Mouse (Mus musculus) midbrain, embryonic 16.5 days (tissue): ENCODE data around the gene Chic2. TPM values are rescaled to one million over a fixed set of nuclear protein-coding genes. Genes with fewer than 3 reads are reported as not detected.

ENCODE experiments used
- ATAC-seq: fragments of 200-750 bp; cut with Nextera tagmentation; 2 replicates; pipeline ENCODE4 v1.8.0; 2017; ENCODE audit warnings: moderate TSS enrichment
- H3K27ac ChIP-seq: fragments of 300-500 bp; sonication (generic); 2 replicates; pipeline ENCODE4 v1.5.1; 2014; ENCODE audit warnings: mild to moderate bottlenecking, low read length, mixed read lengths
- H3K27me3 ChIP-seq: fragments of 300-500 bp; sonication (generic); 2 replicates; pipeline ENCODE4 v1.6.1; 2014; ENCODE audit warnings: low read depth, low read length, mixed read lengths; ENCODE audit not compliant: control insufficient read depth, insufficient read depth
- H3K36me3 ChIP-seq: fragments of 300-500 bp; sonication (generic); 2 replicates; pipeline ENCODE4 v1.6.1; 2014; ENCODE audit warnings: mild to moderate bottlenecking, low read length, moderate library complexity, mixed read lengths; ENCODE audit not compliant: control insufficient read depth, insufficient read depth
- H3K4me1 ChIP-seq: fragments of 300-500 bp; sonication (generic); 2 replicates; pipeline ENCODE4 v1.6.1; 2014; ENCODE audit warnings: mild to moderate bottlenecking, low read length, mixed read lengths; ENCODE audit not compliant: control insufficient read depth, insufficient read depth
- H3K4me2 ChIP-seq: fragments of 300-500 bp; sonication (generic); 2 replicates; pipeline ENCODE4 v1.6.1; 2014; ENCODE audit warnings: mild to moderate bottlenecking, low read length, mixed read lengths
- H3K4me3 ChIP-seq: fragments of 300-500 bp; sonication (generic); 2 replicates; pipeline ENCODE4 v1.5.1; 2014; ENCODE audit warnings: low read depth, mild to moderate bottlenecking, low read length, moderate library complexity, mixed read lengths
- H3K9ac ChIP-seq: fragments of 300-500 bp; sonication (generic); 2 replicates; pipeline ENCODE4 v1.6.1; 2014; ENCODE audit warnings: low read depth, low read length, mixed read lengths
- H3K9me3 ChIP-seq: fragments of 300-500 bp; sonication (generic); replicated peaks from 2 replicates; pipeline ENCODE4 v1.6.1; 2014; ENCODE audit warnings: mild to moderate bottlenecking, low read length, mixed read lengths; ENCODE audit not compliant: control insufficient read depth, poor library complexity, severe bottlenecking
- WGBS: fragments of 180-500 bp; shearing (Covaris S2); extraction: QIAGEN DNeasy Blood & Tissue Kit; methylation state at CpG from one replicate; pipeline ENCODE4 v1.1.7; 2014; 5-methylcytosine and 5-hydroxymethylcytosine counted together
- polyA plus RNA-seq: library from polyadenylated mRNA; unstranded; fragments of >200 nt; fragmentation: Nextera tagmentation; extraction: Ambion mirVana; gene quantifications from 2 replicates; pipeline ENCODE4 v1.2.1, GENCODE M21; 2015

Gene Chic2
- 26.2 and 28.1 TPM in 2 replicates for polyA plus RNA-seq

- Histone ChIP-seq H3K27ac (peak within 1 kb of the TSS; percentile 84), H3K4me3 (peak within 1 kb of the TSS; percentile 93), H3K4me2 (peak within 1 kb of the TSS; percentile 90), H3K4me1 (peaks cover 18% of the 10 kb centered on the region), H3K9ac (peak within 1 kb of the TSS; percentile 97), H3K27me3 (peaks cover 18% of the 10 kb centered on the region), H3K36me3 (no peaks in the 10 kb centered on the region), H3K9me3 (no peaks in the 10 kb centered on the region)
- ATAC-seq, result peak; percentile 96
- WGBS, result 1% methylated on average over 43 of the region's 90 CpGs
Measured at GRCm38 (mm10) chr5:75044310-75044904, at the start of gene Chic2. Gene Chic2 (minus strand): TSS chr5:75044774.

- WGBS, result 16% methylated on average over 4 of the region's 4 CpGs
- ATAC-seq, result no peak
- Histone ChIP-seq H3K9ac (no peak overlapping the region), H3K4me2 (no peak overlapping the region), H3K4me3 (no peak overlapping the region), H3K27ac (no peak overlapping the region), H3K4me1 (peaks cover 8% of the 10 kb centered on the region), H3K9me3 (no peaks in the 10 kb centered on the region), H3K36me3 (no peaks in the 10 kb centered on the region), H3K27me3 (peaks cover 69% of the 10 kb centered on the region)
Measured at GRCm38 (mm10) chr5:75085906-75086305, 41.3 kb upstream of the Chic2 start.

GRCm38 (mm10) chr5:75085521-75085875, 40.9 kb upstream of the Chic2 start:
- Histone ChIP-seq H3K9me3 (no peaks in the 10 kb centered on the region), H3K4me2 (no peak overlapping the region), H3K4me1 (peaks cover 8% of the 10 kb centered on the region), H3K27me3 (peaks cover 71% of the 10 kb centered on the region), H3K27ac (no peak overlapping the region), H3K4me3 (no peak overlapping the region), H3K36me3 (no peaks in the 10 kb centered on the region), H3K9ac (no peak overlapping the region)
- 0 out of 2 replicates have a peak, but pooled peaks have one; percentile 51 for ATAC-seq
- WGBS, result 3% methylated on average over 17 of the region's 17 CpGs

GRCm38 (mm10) chr5:75084871-75085520, 40.4 kb upstream of the Chic2 start:
- Histone ChIP-seq H3K4me3 (no peak overlapping the region), H3K9me3 (no peaks in the 10 kb centered on the region), H3K27ac (no peak overlapping the region), H3K4me1 (peaks cover 8% of the 10 kb centered on the region), H3K4me2 (no peak overlapping the region; the same call in 1 of the 2 replicates), H3K27me3 (peaks cover 75% of the 10 kb centered on the region), H3K36me3 (no peaks in the 10 kb centered on the region), H3K9ac (no peak overlapping the region)
- ATAC-seq, result no peak
- under 1% methylated on average over 25 of the region's 25 CpGs for WGBS

GRCm38 (mm10) chr5:75084393-75084870, 39.9 kb upstream of the Chic2 start:
- under 1% methylated on average over 8 of the region's 8 CpGs for WGBS
- H3K4me1 ChIP-seq, result peaks cover 8% of the 10 kb centered on the region
- no peak for ATAC-seq
- H3K27me3 ChIP-seq, result peaks cover 80% of the 10 kb centered on the region
- H3K27ac ChIP-seq, result no peak overlapping the region
- no peaks in the 10 kb centered on the region for H3K36me3 ChIP-seq
- no peak overlapping the region for H3K4me2 ChIP-seq
- no peaks in the 10 kb centered on the region for H3K9me3 ChIP-seq
- H3K9ac ChIP-seq, result no peak overlapping the region
- no peak overlapping the region for H3K4me3 ChIP-seq

- Histone ChIP-seq H3K36me3 (no peaks in the 10 kb centered on the region), H3K9me3 (no peaks in the 10 kb centered on the region), H3K27ac (no peak overlapping the region), H3K4me1 (peaks cover 8% of the 10 kb centered on the region), H3K27me3 (peaks cover 83% of the 10 kb centered on the region), H3K4me3 (no peak overlapping the region), H3K4me2 (no peak overlapping the region), H3K9ac (no peak overlapping the region)
- ATAC-seq, result no peak
- 1% methylated on average over 27 of the region's 27 CpGs for WGBS
Measured at GRCm38 (mm10) chr5:75083591-75084392, 39.2 kb upstream of the Chic2 start.

GRCm38 (mm10) chr5:75083061-75083460, 38.5 kb upstream of the Chic2 start:
- Histone ChIP-seq H3K36me3 (no peaks in the 10 kb centered on the region), H3K27ac (no peak overlapping the region), H3K9ac (no peak overlapping the region), H3K4me1 (peaks cover 8% of the 10 kb centered on the region), H3K27me3 (peaks cover 84% of the 10 kb centered on the region), H3K9me3 (no peaks in the 10 kb centered on the region), H3K4me2 (0 out of 2 replicates have a peak overlapping the region, but pooled peaks have one; percentile 13), H3K4me3 (no peak overlapping the region)
- ATAC-seq, result no peak
- under 1% methylated on average over 13 of the region's 14 CpGs for WGBS

- no peak for ATAC-seq
- Histone ChIP-seq H3K27ac (no peak overlapping the region), H3K4me1 (peaks cover 8% of the 10 kb centered on the region), H3K4me2 (no peak overlapping the region), H3K27me3 (peaks cover 83% of the 10 kb centered on the region), H3K4me3 (no peak overlapping the region), H3K36me3 (no peaks in the 10 kb centered on the region), H3K9ac (no peak overlapping the region), H3K9me3 (no peaks in the 10 kb centered on the region)
- 8% methylated on average over 6 of the region's 6 CpGs for WGBS
Measured at GRCm38 (mm10) chr5:75082439-75082838, 37.9 kb upstream of the Chic2 start.
